Mouse (Mus musculus) heart, postnatal 0 days (tissue): ENCODE results near the gene Pdzd11. TPM values are rescaled to one million over a fixed set of nuclear protein-coding genes. Genes with fewer than 3 reads are reported as not detected.

Experiments used
- ATAC-seq: fragments of 200-750 bp; cut with Nextera tagmentation; 2 replicates; pipeline ENCODE4 v1.8.0; 2017; ENCODE audit warnings: low read depth, moderate number of reproducible peaks, moderate library complexity; ENCODE audit not compliant: insufficient read depth
- DNase-seq: peaks from one replicate; pipeline ENCODE4 v3.0.0-alpha.2; 2016; ENCODE audit warnings: low spot score
- H3K27ac ChIP-seq: fragments of 300-500 bp; sonication (generic); 2 replicates; pipeline ENCODE4 v1.5.1; 2014; ENCODE audit warnings: low read depth, mild to moderate bottlenecking
- H3K27me3 ChIP-seq: fragments of 300-500 bp; sonication (generic); 2 replicates; pipeline ENCODE4 v1.6.1; 2014; ENCODE audit warnings: low read length, mixed read lengths; ENCODE audit not compliant: control insufficient read depth, insufficient read depth
- H3K36me3 ChIP-seq: fragments of 300-500 bp; sonication (generic); replicated peaks from 2 replicates; pipeline ENCODE4 v1.6.1; 2014; ENCODE audit warnings: low read length, mixed read lengths; ENCODE audit not compliant: control insufficient read depth, insufficient read depth
- H3K4me1 ChIP-seq: fragments of 300-500 bp; sonication (generic); 2 replicates; pipeline ENCODE4 v1.6.1; 2014; ENCODE audit warnings: antibody characterized with exemption; ENCODE audit not compliant: control insufficient read depth, insufficient read depth
- H3K4me2 ChIP-seq: fragments of 300-500 bp; sonication (generic); 2 replicates; pipeline ENCODE4 v1.6.1; 2014; ENCODE audit warnings: low read depth, mild to moderate bottlenecking, low read length, moderate library complexity
- H3K4me3 ChIP-seq: fragments of 300-500 bp; sonication (generic); 2 replicates; pipeline ENCODE4 v1.5.1; 2014; ENCODE audit warnings: low read depth, low read length
- H3K9ac ChIP-seq: fragments of 300-500 bp; sonication (generic); replicated peaks from 2 replicates; pipeline ENCODE4 v1.6.1; 2014; ENCODE audit warnings: low read depth, low read length, mixed read lengths
- H3K9me3 ChIP-seq: fragments of 300-500 bp; sonication (generic); replicated peaks from 2 replicates; pipeline ENCODE4 v1.6.1; 2016; ENCODE audit warnings: low read length; ENCODE audit not compliant: control insufficient read depth
- CTCF ChIP-seq: IDR thresholded peaks from 2 replicates; pipeline ENCODE4 v1.5.1; 2016; ENCODE audit warnings: antibody characterized with exemption, control low read depth, low read depth
- EP300 ChIP-seq: IDR thresholded peaks from 2 replicates; pipeline ENCODE4 v1.6.1; 2016; ENCODE audit warnings: antibody characterized with exemption, low read depth
- WGBS: fragments of 180-500 bp; shearing (Covaris S2); extraction: QIAGEN DNeasy Blood & Tissue Kit; methylation state at CpG from one replicate; pipeline ENCODE4 v1.1.7; 2014; 5-methylcytosine and 5-hydroxymethylcytosine counted together
- polyA plus RNA-seq: library from polyadenylated mRNA; unstranded; fragments of >200 nt; fragmentation: Nextera tagmentation; extraction: Ambion mirVana; gene quantifications from 2 replicates; pipeline ENCODE4 v1.2.1, GENCODE M21; 2015
- total RNA-seq: library from RNA; depleted of rRNA; stranded (reverse); fragments of >200 nt; gene quantifications from 2 replicates; pipeline ENCODE4 v1.2.3, GENCODE M21; 2014; ENCODE audit warnings: low replicate concordance; rRNA removed

Gene Pdzd11
- total RNA-seq (41.9 and 43.7 TPM in 2 replicates), polyA plus RNA-seq (75.8 and 88.4 TPM in 2 replicates)

- peak; percentile 100 for ATAC-seq
- no peak for TF ChIP-seq CTCF
- no peak for TF ChIP-seq EP300
- Histone ChIP-seq H3K36me3 (peaks cover 16% of the 10 kb centered on the region), H3K4me1 (no peaks in the 10 kb centered on the region), H3K9me3 (no peaks in the 10 kb centered on the region), H3K27me3 (no peaks in the 10 kb centered on the region), H3K27ac (peak within 1 kb of the TSS; percentile 70), H3K9ac (peak within 1 kb of the TSS; percentile 67), H3K4me2 (peak within 1 kb of the TSS; percentile 78), H3K4me3 (peak within 1 kb of the TSS; percentile 70)
- WGBS, result 17% methylated on average over 62 of the region's 62 CpGs
- peak; percentile 88 for DNase-seq
Measured at GRCm38 (mm10) chrX:100625802-100626793, at the start of gene Pdzd11. Gene Pdzd11 (minus strand): TSS chrX:100626568.

DNA sequence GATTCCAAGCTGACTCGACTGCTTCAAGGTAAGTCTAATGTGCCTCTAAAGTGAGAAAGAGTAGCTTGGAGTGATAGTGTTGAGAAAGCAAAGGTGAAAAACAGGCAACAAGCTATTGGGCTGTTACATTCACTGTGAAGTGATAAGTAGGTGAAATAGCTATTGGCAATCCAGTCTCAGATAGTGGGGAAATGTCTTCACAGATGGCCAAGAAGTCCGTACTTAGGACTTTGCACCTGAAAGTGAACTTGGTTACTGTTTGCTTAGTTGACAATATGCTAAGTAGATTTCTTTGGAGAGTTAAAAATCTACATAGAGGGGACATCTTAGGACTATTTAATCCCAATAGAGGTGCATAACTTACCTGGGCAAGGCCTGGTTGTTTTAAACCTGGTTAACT is 38.5 kb upstream of the Pdzd11 start:
- Histone ChIP-seq H3K9ac (no peak overlapping the region), H3K27me3 (no peaks in the 10 kb centered on the region), H3K27ac (no peak overlapping the region), H3K4me2 (no peak overlapping the region), H3K4me3 (no peak overlapping the region), H3K4me1 (no peaks in the 10 kb centered on the region), H3K9me3 (no peaks in the 10 kb centered on the region), H3K36me3 (0 out of 2 replicates have a peak, but pooled peaks cover 8% of the 10 kb centered on the region)
- TF ChIP-seq EP300 (no peak), CTCF (no peak)
- ATAC-seq (no peak), DNase-seq (no peak)
- WGBS, result 73% methylated on average over 2 of the region's 2 CpGs

- H3K9me3 ChIP-seq, result no peaks in the 10 kb centered on the region
- no peaks in the 10 kb centered on the region for H3K27me3 ChIP-seq
- TF ChIP-seq CTCF, result 0 out of 2 replicates have a peak, but pooled peaks have one; percentile 8
- TF ChIP-seq EP300, result no peak
- no peak for ATAC-seq
- no peak overlapping the region for H3K4me2 ChIP-seq
- DNase-seq, result no peak
- H3K27ac ChIP-seq, result no peak overlapping the region
- no peaks in the 10 kb centered on the region for H3K4me1 ChIP-seq
- H3K9ac ChIP-seq, result no peak overlapping the region
- 0 out of 2 replicates have a peak, but pooled peaks cover 3% of the 10 kb centered on the region for H3K36me3 ChIP-seq
- no peak overlapping the region for H3K4me3 ChIP-seq
Measured at GRCm38 (mm10) chrX:100652848-100653247, 26.5 kb upstream of the Pdzd11 start.

GRCm38 (mm10) chrX:100638477-100638876 is 12.1 kb upstream of the Pdzd11 start:
- H3K9me3 ChIP-seq, result no peaks in the 10 kb centered on the region
- no peak overlapping the region for H3K4me3 ChIP-seq
- no peak for DNase-seq
- H3K36me3 ChIP-seq, result 0 out of 2 replicates have a peak, but pooled peaks cover 4% of the 10 kb centered on the region
- TF ChIP-seq EP300 (no peak), CTCF (no peak)
- no peak overlapping the region for H3K27ac ChIP-seq
- no peak overlapping the region for H3K9ac ChIP-seq
- H3K27me3 ChIP-seq, result no peaks in the 10 kb centered on the region
- no peak overlapping the region for H3K4me2 ChIP-seq
- WGBS, result 68% methylated on average over 8 of the region's 8 CpGs
- no peak for ATAC-seq
- H3K4me1 ChIP-seq, result no peaks in the 10 kb centered on the region

GRCm38 (mm10) chrX:100629076-100629475 is 2.7 kb upstream of the Pdzd11 start:
- Histone ChIP-seq H3K4me3 (no peak overlapping the region), H3K27me3 (no peaks in the 10 kb centered on the region), H3K4me2 (no peak overlapping the region), H3K9ac (no peak overlapping the region), H3K9me3 (no peaks in the 10 kb centered on the region), H3K36me3 (no peaks in the 10 kb centered on the region; the same call in 1 of the 2 replicates), H3K27ac (no peak overlapping the region), H3K4me1 (no peaks in the 10 kb centered on the region)
- ATAC-seq (no peak), DNase-seq (no peak)
- 82% methylated on average over 2 of the region's 2 CpGs for WGBS
- no peak for TF ChIP-seq EP300
- TF ChIP-seq CTCF, result no peak
